Mouse (Mus musculus) megakaryocyte, embryonic 14.5 days (primary cell): ENCODE measurements around the gene Elavl2.

Experiments used
- FLI1 ChIP-seq: IDR thresholded peaks from 2 replicates; pipeline ENCODE4 v1.6.1; 2012; ENCODE audit warnings: low read length, inconsistent platforms, mixed read lengths
- GATA1 ChIP-seq: IDR thresholded peaks from 3 replicates; pipeline ENCODE4 v1.6.1; 2012; ENCODE audit warnings: mixed read lengths, low read length, inconsistent platforms, borderline replicate concordance

GRCm38 (mm10) chr4:91291526-91291925 is 109.1 kb downstream of the Elavl2 start:
- TF ChIP-seq GATA1 = no peak
- no peak for TF ChIP-seq FLI1
